Mouse (Mus musculus) heart, adult 2 months (tissue): ENCODE measurements around the gene Gnai1. TPM values are rescaled to one million over a fixed set of nuclear protein-coding genes. Genes with fewer than 3 reads are reported as not detected.
A peak's percentile ranks its signal among the peaks of the same experiment; 100 is the strongest.

Source experiments
- DNase-seq, 2 experiments: peaks; one replicate each; pipeline ENCODE4 v3.0.0; 2021
- H3K27ac ChIP-seq: fragments of 200-600 bp; 2 replicates; pipeline ENCODE4 v1.8.1; 2022
- H3K27me3 ChIP-seq: fragments of 200-500 bp; 2 replicates; pipeline ENCODE4 v1.6.1; 2012; ENCODE audit warnings: mild to moderate bottlenecking, low read length, inconsistent platforms, mixed read lengths; ENCODE audit not compliant: control insufficient read depth, insufficient read depth
- H3K36me3 ChIP-seq: fragments of 200-500 bp; 2 replicates; pipeline ENCODE4 v1.6.1; 2012; ENCODE audit warnings: low read length, inconsistent platforms; ENCODE audit not compliant: control insufficient read depth, insufficient read depth
- H3K4me1 ChIP-seq: fragments of 200-500 bp; 2 replicates; pipeline ENCODE4 v1.6.1; 2011; ENCODE audit warnings: low read length; ENCODE audit not compliant: control insufficient read depth, insufficient read depth
- H3K4me3 ChIP-seq: fragments of 200-600 bp; 2 replicates; pipeline ENCODE4 v1.8.1; 2022
- H3K79me2 ChIP-seq: fragments of 200-500 bp; replicated peaks from 2 replicates; pipeline ENCODE4 v1.6.1; 2012; ENCODE audit warnings: mild to moderate bottlenecking, inconsistent platforms, low read length, moderate library complexity, mixed read lengths; ENCODE audit not compliant: control insufficient read depth, insufficient read depth
- H3K9ac ChIP-seq: fragments of 200-500 bp; 2 replicates; pipeline ENCODE4 v1.6.1; 2012; ENCODE audit warnings: low read depth, mild to moderate bottlenecking, control low read depth, inconsistent platforms, low read length, mixed read lengths
- CTCF ChIP-seq: fragments of 200-600 bp; IDR thresholded peaks from 2 replicates; pipeline ENCODE4 v1.8.1; 2022; ENCODE audit warnings: antibody characterized with exemption, mild to moderate bottlenecking, moderate library complexity
- EP300 ChIP-seq: fragments of 200-500 bp; IDR thresholded peaks from 2 replicates; pipeline ENCODE4 v1.6.1; 2011; ENCODE audit warnings: low read depth, low read length, control low read depth; ENCODE audit not compliant: insufficient read depth
- POLR2A ChIP-seq: fragments of 200-500 bp; IDR thresholded peaks from 2 replicates; pipeline ENCODE4 v1.6.1; 2011; ENCODE audit warnings: mild to moderate bottlenecking, low read depth, low read length, control low read depth; ENCODE audit not compliant: insufficient read depth
- WGBS: fragments of 180-500 bp; shearing (Covaris S2); methylation state at CpG from one replicate; pipeline ENCODE4 v1.1.7; 2018; 5-methylcytosine and 5-hydroxymethylcytosine counted together
- intact Hi-C: fragments of 180-260 bp; cut with DNase I; formaldehyde crosslinking; loops from one replicate; pipeline ENCODE4 v1.15.1; 2025
- polyA plus RNA-seq: library from polyadenylated mRNA; depleted of rRNA; stranded (reverse); fragments of >200 nt; gene quantifications from 2 replicates; pipeline ENCODE4 v1.2.3, GENCODE M21; 2012
- total RNA-seq, 2 experiments: library from RNA; stranded (reverse); gene quantifications; 2 replicates each; pipeline ENCODE4 v1.2.3; 2021

Gene Gnai1
- total and polyA plus RNA-seq, 3 experiments, result 2.6 to 6.4 (median 6.2) TPM

DNA sequence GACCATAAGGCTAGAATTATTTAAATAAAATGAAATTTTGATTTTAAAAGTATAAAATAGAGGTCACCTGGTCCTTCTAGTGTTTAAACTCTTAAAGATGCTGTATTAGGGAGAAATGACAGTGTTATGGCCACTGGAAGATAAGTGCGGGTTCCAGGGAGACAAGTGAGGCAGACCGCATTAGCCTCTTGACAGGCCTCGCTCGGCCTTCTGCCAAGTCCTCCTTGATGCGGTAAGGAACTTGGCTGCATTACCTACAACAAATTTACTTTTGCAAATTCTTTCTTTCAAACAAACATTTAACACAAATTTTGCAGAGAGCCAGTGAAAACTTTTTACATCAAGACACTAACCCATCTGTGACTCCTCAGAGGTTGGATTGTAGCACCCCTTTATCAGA is 27.9 kb downstream of the Gnai1 start:
- TF ChIP-seq CTCF, result no peak
- no peak for TF ChIP-seq POLR2A
- TF ChIP-seq EP300, result no peak
- Histone ChIP-seq H3K27me3 (no peaks in the 10 kb centered on the region), H3K9ac (no peak overlapping the region), H3K79me2 (no peaks in the 10 kb centered on the region; the same call in 1 of the 2 replicates), H3K4me3 (no peak overlapping the region), H3K27ac (no peak overlapping the region), H3K36me3 (no peaks in the 10 kb centered on the region), H3K4me1 (no peaks in the 10 kb centered on the region)
- DNase-seq, result no peak
- WGBS, result 79% methylated on average over 5 of the region's 5 CpGs
- intact Hi-C loops, result no loop called here

DNA sequence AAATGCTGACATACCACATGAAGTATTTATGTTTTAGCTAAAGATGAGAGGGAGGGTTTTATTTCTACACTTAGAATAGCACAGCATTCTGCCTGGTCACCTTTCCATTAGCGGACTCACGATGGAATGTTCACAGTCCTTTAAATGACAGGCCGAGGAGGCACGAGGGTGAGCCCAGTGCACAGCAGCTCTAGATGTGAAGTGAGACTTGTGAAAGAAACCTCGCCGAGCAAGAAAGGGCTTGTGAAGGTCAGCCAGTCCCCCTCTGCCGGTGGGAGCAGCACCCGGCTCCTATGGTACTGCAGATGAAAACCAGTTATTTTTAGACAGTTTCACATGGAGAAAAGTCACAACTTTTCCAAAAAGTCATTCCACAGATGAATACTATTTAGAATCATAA is 29.4 kb downstream of the Gnai1 start:
- no peak overlapping the region for H3K4me3 ChIP-seq
- 37% methylated on average over 8 of the region's 8 CpGs for WGBS

DNA sequence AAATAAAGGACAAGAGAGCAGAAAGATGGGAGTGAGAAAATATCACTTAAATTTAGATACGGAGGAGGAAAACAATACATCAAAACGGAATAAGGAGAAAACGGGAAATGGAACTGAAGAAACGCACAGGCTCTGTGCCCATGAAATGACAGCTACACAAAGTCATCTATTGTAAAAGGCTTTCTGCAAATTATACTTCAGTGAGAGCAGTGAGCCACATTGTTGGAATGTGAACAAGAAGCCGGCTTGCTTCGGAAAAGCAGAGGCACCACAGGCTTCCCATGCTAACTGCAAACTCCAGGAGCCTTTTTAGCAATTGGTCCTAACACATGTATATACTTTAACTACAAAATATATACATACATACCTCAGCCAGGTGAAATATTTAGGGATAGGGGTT is 34.0 kb downstream of the Gnai1 start:
- Histone ChIP-seq H3K27me3 (no peaks in the 10 kb centered on the region), H3K4me3 (no peak overlapping the region), H3K9ac (no peak overlapping the region), H3K79me2 (no peaks in the 10 kb centered on the region), H3K4me1 (no peaks in the 10 kb centered on the region), H3K36me3 (no peaks in the 10 kb centered on the region), H3K27ac (no peak overlapping the region)
- 79% methylated on average over 6 of the region's 6 CpGs for WGBS
- intact Hi-C loops, result no loop called here
- TF ChIP-seq EP300, result no peak
- no peak for DNase-seq

More for the DNA sequence above, 29.4 kb downstream of the Gnai1 start:
- H3K79me2 ChIP-seq, result no peaks in the 10 kb centered on the region; the same call in 1 of the 2 replicates
- H3K36me3 ChIP-seq, result no peaks in the 10 kb centered on the region
- intact Hi-C loops, result no loop called here
- H3K4me1 ChIP-seq, result no peaks in the 10 kb centered on the region
- H3K9ac ChIP-seq, result no peak overlapping the region
- no peak overlapping the region for H3K27ac ChIP-seq
- no peaks in the 10 kb centered on the region for H3K27me3 ChIP-seq
- peak in 1 of 2 experiments; percentile 8 for DNase-seq
- TF ChIP-seq EP300, result no peak
- TF ChIP-seq CTCF, result peak; percentile 9; the same call in 1 of the 2 replicates

DNA sequence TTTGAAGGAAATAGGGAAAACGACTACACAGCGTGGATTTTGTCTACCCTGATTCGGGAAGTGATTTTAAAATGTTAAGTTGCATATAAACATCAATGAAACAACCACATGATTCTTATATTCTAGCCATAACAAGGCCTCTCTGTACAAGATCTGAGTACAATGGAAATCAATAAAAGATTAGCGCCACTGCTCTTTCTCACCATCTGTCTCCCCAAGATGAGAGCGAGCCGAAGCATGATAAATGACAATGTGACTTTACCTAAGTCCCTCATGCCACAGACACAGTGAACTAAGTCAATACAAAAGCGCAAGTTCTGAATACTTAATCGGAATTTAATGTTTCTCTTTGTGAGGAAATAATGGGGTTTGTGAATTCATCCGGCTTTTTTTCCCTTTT is 36.6 kb downstream of the Gnai1 start:
- DNase-seq, result no peak
- 92% methylated on average over 9 of the region's 9 CpGs for WGBS
- TF ChIP-seq CTCF (no peak), EP300 (no peak), POLR2A (no peak)
- H3K4me3 ChIP-seq, result no peak overlapping the region
- H3K36me3 ChIP-seq, result no peaks in the 10 kb centered on the region
- H3K9ac ChIP-seq, result no peak overlapping the region
- H3K79me2 ChIP-seq, result no peaks in the 10 kb centered on the region
- H3K4me1 ChIP-seq, result no peaks in the 10 kb centered on the region
- H3K27me3 ChIP-seq, result no peaks in the 10 kb centered on the region
- intact Hi-C loops, result no loop called here
- H3K27ac ChIP-seq, result no peak overlapping the region

DNA sequence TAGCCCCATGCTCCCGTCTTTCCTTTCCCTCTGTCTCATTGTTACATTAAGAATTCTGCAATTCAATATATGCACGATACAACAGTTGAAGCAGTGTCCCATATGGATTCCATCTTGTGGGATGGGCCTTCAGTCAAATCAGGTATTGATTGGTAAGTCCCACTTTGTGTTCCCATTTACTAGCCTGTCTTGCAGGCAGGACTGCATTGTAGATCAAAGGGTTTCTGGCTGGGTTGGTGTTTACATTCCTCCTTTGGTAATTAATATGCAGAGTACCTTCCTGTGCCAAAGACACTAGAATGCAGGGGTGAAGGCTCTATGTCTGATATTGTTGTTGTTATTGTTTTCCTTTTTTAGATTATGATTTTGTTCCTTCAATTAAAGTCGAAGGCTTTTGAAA is 38.5 kb downstream of the Gnai1 start:
- TF ChIP-seq EP300, result no peak
- TF ChIP-seq CTCF, result no peak
- no peak for TF ChIP-seq POLR2A
- H3K36me3 ChIP-seq, result no peaks in the 10 kb centered on the region
- WGBS, result 91% methylated on average over 3 of the region's 3 CpGs
- no peaks in the 10 kb centered on the region for H3K4me1 ChIP-seq
- no peak for DNase-seq
- no peak overlapping the region for H3K27ac ChIP-seq
- no peaks in the 10 kb centered on the region for H3K27me3 ChIP-seq
- no peak overlapping the region for H3K4me3 ChIP-seq
- intact Hi-C loops, result no loop called here
- no peaks in the 10 kb centered on the region for H3K79me2 ChIP-seq
- no peak overlapping the region for H3K9ac ChIP-seq

DNA sequence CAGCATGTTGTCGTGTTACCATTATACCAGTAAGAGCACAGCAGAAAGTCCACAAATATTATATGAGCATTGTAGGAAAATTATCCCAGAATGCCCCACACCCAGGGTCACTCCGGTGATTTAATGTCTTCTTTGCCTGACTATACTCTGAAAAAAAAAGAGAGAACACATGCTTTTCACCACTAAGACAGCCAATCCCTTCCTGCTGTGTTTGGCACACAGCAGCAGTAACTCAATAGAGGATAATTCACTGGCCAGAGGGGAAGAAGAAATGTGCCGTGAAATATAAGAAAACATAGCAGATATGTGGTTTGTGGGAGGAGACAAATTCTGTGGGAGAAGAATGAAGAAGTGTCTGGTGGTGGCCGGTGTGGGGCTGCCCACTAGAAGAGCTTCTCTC is 41.3 kb downstream of the Gnai1 start:
- Histone ChIP-seq H3K4me1 (no peaks in the 10 kb centered on the region), H3K36me3 (no peaks in the 10 kb centered on the region), H3K27me3 (no peaks in the 10 kb centered on the region), H3K27ac (no peak overlapping the region), H3K9ac (no peak overlapping the region), H3K79me2 (no peaks in the 10 kb centered on the region), H3K4me3 (no peak overlapping the region)
- DNase-seq, result no peak
- intact Hi-C loops, result no loop called here
- WGBS, result 70% methylated on average over 4 of the region's 4 CpGs
- no peak for TF ChIP-seq CTCF
- no peak for TF ChIP-seq POLR2A
- no peak for TF ChIP-seq EP300
